Mouse (Mus musculus) embryonic fibroblast, embryonic 13.5 days (primary cell): ENCODE measurements around the gene Cdh13.

Experiments used
- CTCF ChIP-seq: IDR thresholded peaks from 2 replicates; pipeline ENCODE4 v1.5.1; 2011; ENCODE audit warnings: mild to moderate bottlenecking, control low read depth, low read length, moderate library complexity, borderline replicate concordance; ENCODE audit not compliant: insufficient read depth
- POLR2A ChIP-seq: IDR thresholded peaks from 2 replicates; pipeline ENCODE4 v1.6.1; 2011; ENCODE audit warnings: low read depth, mild to moderate bottlenecking, control low read depth, low read length, moderate library complexity

GRCm38 (mm10) chr8:118722896-118723295 lies 439.4 kb downstream of the Cdh13 start:
- TF ChIP-seq POLR2A, result no peak
- TF ChIP-seq CTCF, result no peak
